Mouse (Mus musculus) hindbrain, postnatal 0 days (tissue): ENCODE measurements at regions not wholly inside any gene's neighbourhood (a gene's known extent, or its start where the extent isn't known, plus 50 kb on each side); places are given as distances from the start of the nearest gene placed in this dataset.
A peak's percentile ranks its signal among the peaks of the same experiment; 100 is the strongest.

ENCODE experiments used
- ATAC-seq: fragments of 200-750 bp; cut with Nextera tagmentation; 2 replicates; pipeline ENCODE4 v1.8.0; 2017; ENCODE audit warnings: mild to moderate bottlenecking, moderate TSS enrichment, moderate library complexity
- DNase-seq: peaks from one replicate; pipeline ENCODE4 v3.0.0-alpha.2; 2015; ENCODE audit warnings: low spot score
- H3K27ac ChIP-seq: fragments of 300-500 bp; sonication (generic); 2 replicates; pipeline ENCODE4 v1.5.1; 2014; ENCODE audit warnings: mild to moderate bottlenecking
- H3K27me3 ChIP-seq: fragments of 300-500 bp; sonication (generic); 2 replicates; pipeline ENCODE4 v1.6.1; 2014; ENCODE audit warnings: low read length, mixed read lengths; ENCODE audit not compliant: insufficient read depth
- H3K36me3 ChIP-seq: fragments of 300-500 bp; sonication (generic); 2 replicates; pipeline ENCODE4 v1.6.1; 2014; ENCODE audit warnings: low read length, mixed read lengths; ENCODE audit not compliant: insufficient read depth
- H3K4me1 ChIP-seq: fragments of 300-500 bp; sonication (generic); 2 replicates; pipeline ENCODE4 v1.6.1; 2014; ENCODE audit warnings: antibody characterized with exemption, low read length, mixed read lengths; ENCODE audit not compliant: insufficient read depth
- H3K4me2 ChIP-seq: fragments of 300-500 bp; sonication (generic); 2 replicates; pipeline ENCODE4 v1.6.1; 2014; ENCODE audit warnings: low read depth, mild to moderate bottlenecking, low read length, moderate library complexity, mixed read lengths
- H3K4me3 ChIP-seq: fragments of 300-500 bp; sonication (generic); 2 replicates; pipeline ENCODE4 v1.5.1; 2014; ENCODE audit warnings: low read length
- H3K9ac ChIP-seq: fragments of 300-500 bp; sonication (generic); replicated peaks from 2 replicates; pipeline ENCODE4 v1.6.1; 2014; ENCODE audit warnings: mild to moderate bottlenecking, low read length, moderate library complexity, mixed read lengths
- H3K9me3 ChIP-seq: fragments of 300-500 bp; sonication (generic); 2 replicates; pipeline ENCODE4 v1.6.1; 2016; ENCODE audit warnings: low read length, mixed read lengths
- CTCF ChIP-seq: IDR thresholded peaks from 2 replicates; pipeline ENCODE4 v1.5.1; 2016; ENCODE audit warnings: antibody characterized with exemption, control low read depth, low read depth
- WGBS: fragments of 180-500 bp; shearing (Covaris S2); extraction: QIAGEN DNeasy Blood & Tissue Kit; methylation state at CpG from one replicate; pipeline ENCODE4 v1.1.7; 2014; 5-methylcytosine and 5-hydroxymethylcytosine counted together

DNA sequence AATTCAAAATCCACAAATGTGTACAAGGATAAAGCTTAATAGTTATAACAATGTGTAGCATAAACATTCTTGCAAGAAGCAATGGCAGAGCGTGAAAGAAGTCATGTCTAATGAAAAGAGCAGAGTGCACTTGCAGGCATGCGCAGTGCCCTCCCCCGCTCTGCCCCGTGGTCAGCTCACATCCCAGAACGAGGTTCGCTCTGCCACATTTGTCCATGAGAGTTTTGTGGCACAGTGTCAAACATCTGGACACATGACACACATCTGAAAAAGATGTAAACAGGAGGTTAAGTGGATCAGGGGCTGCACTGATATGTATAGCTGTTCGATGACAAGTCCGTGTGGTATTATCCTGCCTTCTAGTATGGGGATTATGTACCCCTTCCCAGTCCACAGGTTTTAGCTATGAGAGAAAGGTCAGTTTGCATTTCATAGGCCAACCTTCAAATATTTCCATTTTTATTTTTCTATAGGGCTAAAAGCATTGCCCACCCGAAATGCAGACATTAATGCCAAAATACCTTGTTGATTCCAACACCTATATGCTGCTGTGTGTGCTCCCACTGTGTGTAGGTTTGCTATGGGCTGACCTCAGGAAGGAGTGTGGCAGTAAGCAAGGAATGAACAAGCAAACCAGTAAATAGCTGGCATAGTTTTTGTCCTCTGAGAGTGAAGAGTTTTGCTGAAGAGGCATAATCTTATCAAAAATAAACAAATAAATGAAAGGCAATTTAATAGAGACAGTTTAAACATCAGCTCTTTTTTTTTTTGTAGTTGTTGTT is 160.7 kb upstream of the Ccdc54 start:
- no peaks in the 10 kb centered on the region for H3K4me1 ChIP-seq
- no peaks in the 10 kb centered on the region for H3K9me3 ChIP-seq
- H3K27me3 ChIP-seq: no peaks in the 10 kb centered on the region
- H3K27ac ChIP-seq: no peak overlapping the region
- no peak overlapping the region for H3K4me2 ChIP-seq
- WGBS: 81% methylated on average over 9 of the region's 9 CpGs
- no peak overlapping the region for H3K9ac ChIP-seq
- TF ChIP-seq CTCF: no peak
- H3K36me3 ChIP-seq: no peaks in the 10 kb centered on the region
- no peak overlapping the region for H3K4me3 ChIP-seq
- ATAC-seq (no peak), DNase-seq (no peak)

DNA sequence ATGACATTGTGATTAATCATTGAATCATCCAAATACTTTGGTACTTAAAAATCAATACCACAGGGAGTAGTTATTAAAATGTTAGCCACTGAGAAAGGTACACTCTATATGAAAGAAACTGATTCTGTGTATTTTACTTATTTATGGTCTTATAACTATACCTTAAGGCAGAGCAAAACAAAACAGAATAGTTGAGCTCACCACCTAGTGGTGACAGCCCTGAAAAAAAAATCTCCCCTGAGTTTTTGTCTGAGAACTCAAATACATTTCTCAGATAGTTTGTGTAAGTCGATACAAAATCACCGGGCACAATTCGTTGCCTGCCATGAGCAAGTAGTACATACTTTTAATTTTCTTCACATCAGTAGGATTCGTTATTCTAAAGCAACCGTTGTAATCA is 156.7 kb upstream of the Ccdc54 start:
- H3K4me2 ChIP-seq: no peak overlapping the region
- H3K9me3 ChIP-seq: no peaks in the 10 kb centered on the region
- H3K27me3 ChIP-seq: no peaks in the 10 kb centered on the region
- H3K4me3 ChIP-seq: no peak overlapping the region
- no peaks in the 10 kb centered on the region for H3K36me3 ChIP-seq
- WGBS: 93% methylated on average over 5 of the region's 5 CpGs
- no peak for TF ChIP-seq CTCF
- H3K4me1 ChIP-seq: no peaks in the 10 kb centered on the region
- no peak for DNase-seq
- H3K27ac ChIP-seq: no peak overlapping the region
- H3K9ac ChIP-seq: no peak overlapping the region
- ATAC-seq: no peak

DNA sequence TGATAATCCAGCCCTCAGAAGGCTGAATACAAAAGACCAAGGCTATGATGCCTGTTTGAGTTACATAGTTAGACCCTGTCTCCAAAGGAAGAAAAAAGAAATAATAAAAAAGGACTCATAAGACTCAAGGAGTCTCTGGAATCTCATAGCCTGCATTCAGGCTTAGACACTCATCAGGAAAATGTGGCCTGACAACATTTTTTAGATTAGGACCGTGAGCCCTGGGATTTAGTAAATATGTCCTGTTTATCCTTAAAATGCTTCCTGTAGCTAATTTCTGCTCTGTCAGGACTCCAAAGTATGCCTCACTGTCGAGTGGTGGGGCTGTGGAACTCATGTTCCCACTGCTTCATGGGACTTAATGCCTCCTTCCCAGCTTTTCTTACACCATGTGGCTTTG is 154.8 kb upstream of the Ccdc54 start:
- H3K27ac ChIP-seq: no peak overlapping the region
- H3K4me3 ChIP-seq: no peak overlapping the region
- 73% methylated on average over 2 of the region's 2 CpGs for WGBS
- no peaks in the 10 kb centered on the region for H3K4me1 ChIP-seq
- H3K4me2 ChIP-seq: no peak overlapping the region
- no peak overlapping the region for H3K9ac ChIP-seq
- no peak for DNase-seq
- no peaks in the 10 kb centered on the region for H3K9me3 ChIP-seq
- TF ChIP-seq CTCF: no peak
- no peaks in the 10 kb centered on the region for H3K27me3 ChIP-seq
- no peak for ATAC-seq
- H3K36me3 ChIP-seq: no peaks in the 10 kb centered on the region

DNA sequence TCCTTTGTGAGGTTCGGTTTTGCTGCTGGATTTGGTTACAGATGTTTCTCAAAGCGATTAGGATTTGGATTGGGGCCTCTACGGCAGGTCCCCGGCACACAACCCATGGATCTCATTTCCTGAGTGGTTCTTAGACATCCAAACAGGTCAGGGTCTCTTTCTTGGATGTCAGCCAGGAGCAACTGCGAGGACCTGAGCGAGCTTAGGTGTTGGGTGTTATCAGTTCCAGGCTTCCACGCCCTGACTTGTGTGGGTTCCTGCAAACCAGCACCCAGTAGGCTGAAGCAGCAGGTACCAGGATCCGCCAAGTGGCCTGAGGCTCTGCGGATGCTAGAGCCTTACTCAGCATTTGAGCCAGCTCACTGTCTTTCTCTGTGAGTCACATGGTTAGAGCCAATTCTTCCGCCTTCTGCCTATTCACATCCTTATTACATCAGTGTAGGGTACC is 146.5 kb upstream of the Ccdc54 start:
- DNase-seq (no peak), ATAC-seq (no peak)
- Histone ChIP-seq H3K4me3 (peak overlapping the region; percentile 41), H3K4me2 (peak overlapping the region; percentile 67), H3K27ac (no peak overlapping the region), H3K27me3 (no peaks in the 10 kb centered on the region), H3K9me3 (no peaks in the 10 kb centered on the region), H3K36me3 (no peaks in the 10 kb centered on the region), H3K9ac (peak overlapping the region; percentile 33; the same call in 1 of the 2 replicates), H3K4me1 (no peaks in the 10 kb centered on the region; the same call in 1 of the 2 replicates)
- no peak for TF ChIP-seq CTCF
- 31% methylated on average over 10 of the region's 10 CpGs for WGBS

DNA sequence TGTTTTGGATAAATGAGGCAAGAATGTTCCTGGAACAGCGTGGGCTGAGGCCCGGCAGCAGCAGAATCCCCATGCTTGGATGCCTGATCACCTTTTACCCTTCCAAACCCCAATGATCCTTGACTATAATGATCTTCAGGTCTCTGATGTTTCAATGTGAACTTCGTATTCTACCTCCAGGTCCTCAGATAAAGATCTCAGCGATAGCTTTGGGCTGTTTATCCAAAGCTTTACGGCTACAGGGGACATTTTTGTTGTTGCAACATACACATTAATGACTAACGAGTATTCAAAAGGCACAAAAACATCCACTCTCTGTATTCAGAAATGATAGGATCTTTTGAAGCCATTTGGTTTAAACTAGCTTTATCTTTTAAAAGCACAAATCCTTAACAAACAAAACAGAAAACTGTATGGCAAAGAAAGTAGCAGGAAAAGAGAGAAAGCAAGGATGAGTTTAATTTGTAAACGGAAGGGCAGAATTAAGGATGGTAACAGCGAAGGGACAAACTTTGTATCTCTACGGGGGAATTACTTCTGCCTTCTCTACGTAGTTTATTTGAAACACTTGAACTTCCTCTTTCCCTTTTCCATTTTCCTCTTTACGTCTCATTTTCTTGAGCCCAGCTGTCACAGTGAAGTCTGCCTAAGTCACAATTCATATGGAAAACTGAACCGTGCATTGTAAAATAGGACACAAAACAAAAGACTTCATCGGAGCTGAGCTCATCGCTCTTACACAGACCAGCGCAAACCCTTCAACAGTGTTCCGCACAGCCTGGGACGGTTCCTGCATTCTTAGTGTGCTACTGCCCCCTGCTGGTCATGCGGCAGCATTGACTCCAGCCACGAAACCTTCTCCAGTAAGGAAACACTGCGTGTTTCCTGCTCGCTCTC is 145.4 kb upstream of the Ccdc54 start:
- Histone ChIP-seq H3K27ac (no peak overlapping the region), H3K9me3 (no peaks in the 10 kb centered on the region), H3K4me3 (peak overlapping the region; percentile 41), H3K27me3 (no peaks in the 10 kb centered on the region), H3K4me2 (peak overlapping the region; percentile 67), H3K9ac (peak overlapping the region; percentile 33; the same call in 1 of the 2 replicates), H3K4me1 (peaks cover 4% of the 10 kb centered on the region; the same call in 1 of the 2 replicates), H3K36me3 (no peaks in the 10 kb centered on the region)
- TF ChIP-seq CTCF: peak; percentile 99
- peak; percentile 91 for ATAC-seq
- DNase-seq: peak; percentile 96
- 7% methylated on average over 21 of the region's 21 CpGs for WGBS

DNA sequence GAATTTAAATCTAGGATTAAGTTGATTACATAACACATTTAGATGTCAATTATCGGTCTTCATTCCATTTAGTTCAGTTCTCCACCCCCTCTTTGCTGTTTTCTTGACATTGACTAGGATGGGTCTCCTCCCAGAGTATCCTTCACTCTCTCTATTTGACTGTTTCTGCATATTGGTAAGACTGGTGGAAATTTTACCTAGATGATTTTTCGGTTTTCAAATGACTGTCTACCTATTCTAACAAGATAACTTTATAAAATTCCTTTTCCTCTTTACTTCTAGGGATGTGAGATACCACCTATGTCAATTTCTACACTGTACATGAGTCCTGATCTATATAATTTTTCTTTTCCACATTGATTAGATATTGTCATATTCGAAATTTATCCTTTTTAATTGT is 142.4 kb upstream of the Ccdc54 start:
- DNase-seq: no peak
- no peak overlapping the region for H3K4me3 ChIP-seq
- H3K27ac ChIP-seq: no peak overlapping the region
- 0 out of 2 replicates have a peak overlapping the region, but pooled peaks have one; percentile 94 for H3K4me2 ChIP-seq
- no peak for ATAC-seq
- peaks cover 12% of the 10 kb centered on the region; the same call in 1 of the 2 replicates for H3K4me1 ChIP-seq
- H3K9me3 ChIP-seq: no peaks in the 10 kb centered on the region
- H3K36me3 ChIP-seq: no peaks in the 10 kb centered on the region
- H3K9ac ChIP-seq: no peak overlapping the region
- WGBS: 97% methylated on average over 3 of the region's 3 CpGs
- no peaks in the 10 kb centered on the region for H3K27me3 ChIP-seq
- TF ChIP-seq CTCF: no peak
